Mouse (Mus musculus): ENCODE data around the gene Nutm1.

Nutm1 gene

DNA sequence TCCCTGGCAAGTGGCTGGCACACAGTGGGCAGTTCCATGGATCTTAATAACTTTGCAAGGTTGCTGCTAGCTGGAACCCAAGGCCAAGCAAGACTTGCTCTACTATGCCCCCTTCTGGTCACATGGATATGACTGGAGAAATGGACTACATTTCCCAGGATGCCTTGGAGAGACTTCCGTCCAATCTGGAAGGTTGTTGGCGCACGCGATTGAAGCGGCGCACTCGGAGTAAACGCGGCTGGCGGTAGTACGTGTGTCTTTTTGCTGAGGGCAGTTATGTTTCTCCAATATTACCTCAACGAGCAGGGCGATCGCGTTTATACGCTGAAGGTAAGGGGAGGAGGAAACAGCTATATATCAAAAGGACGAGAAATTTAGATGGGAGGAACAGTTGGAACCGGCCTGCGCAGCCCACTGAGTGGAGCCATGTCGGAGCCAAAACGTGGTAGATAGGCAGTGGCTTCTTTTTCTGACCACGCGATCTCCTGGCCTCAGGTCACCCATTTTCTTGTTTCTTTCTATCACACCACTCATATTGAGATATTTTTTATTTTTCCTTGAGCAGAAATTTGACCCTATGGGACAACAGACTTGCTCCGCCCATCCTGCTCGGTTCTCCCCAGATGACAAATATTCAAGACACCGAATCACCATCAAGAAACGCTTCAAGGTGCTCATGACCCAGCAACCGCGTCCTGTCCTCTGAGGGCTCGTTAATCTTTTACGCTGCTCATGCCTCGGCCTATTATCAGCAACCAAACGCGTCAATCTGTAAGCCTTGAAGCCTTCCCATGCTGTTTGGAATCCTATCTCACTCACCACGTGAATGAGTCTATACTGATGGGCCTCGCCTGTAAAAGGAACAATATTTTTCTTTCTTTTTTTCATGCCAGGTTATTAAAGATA, 2.9 kb upstream of the Nutm1 start, which contains the start of gene Nop10:
Gene Nop10 (plus strand): TSS at position 179 of the 906 bp plus-strand sequence.
- DNase-seq (ENCODE audit: low spot score in 2 of 2) = peak; percentile 81 to 87

GRCm38 (mm10) chr2:112254675-112255515, 4.2 kb downstream of the Nutm1 start:
- no peak for DNase-seq (ENCODE audit: low spot score in 2 of 2)

DNA sequence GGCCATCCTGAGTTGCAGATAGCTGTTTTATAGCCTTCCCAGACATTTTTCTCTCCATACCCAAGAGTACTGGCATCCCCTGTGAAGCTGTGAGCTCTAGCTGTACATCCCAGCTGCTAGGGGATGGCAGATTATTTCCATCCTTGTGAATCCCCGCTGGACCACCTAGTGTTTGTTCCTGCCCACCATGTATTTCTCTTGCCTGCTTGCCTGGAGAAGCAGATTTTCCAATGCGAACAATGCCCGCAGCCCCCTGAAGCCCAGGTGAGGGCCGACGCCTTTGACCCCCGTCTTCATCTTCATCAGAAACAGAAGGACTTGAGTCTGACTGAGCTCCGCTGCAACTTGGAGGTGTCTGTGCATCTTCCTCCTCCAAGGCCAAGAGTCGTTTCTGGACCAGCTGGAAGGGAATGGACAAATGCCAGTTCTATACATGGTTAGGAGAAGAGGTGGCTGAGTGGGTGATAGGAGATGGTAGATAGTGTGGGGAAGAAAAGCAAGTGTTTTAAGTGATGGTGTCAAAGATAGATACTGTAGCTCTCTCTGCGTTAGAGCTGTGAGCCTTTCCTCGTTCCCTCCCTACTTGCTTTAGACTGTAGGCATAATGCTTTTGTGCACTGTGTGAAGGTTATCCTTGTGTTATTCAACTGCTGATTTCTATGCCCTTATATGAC, 9.2 kb downstream of the Nutm1 start:
- no peak for DNase-seq (ENCODE audit: low spot score in 2 of 2)

GRCm38 (mm10) chr2:112247323-112247722, 11.8 kb downstream of the Nutm1 start:
- DNase-seq (ENCODE audit: low spot score in 2 of 2) = no peak

GRCm38 (mm10) chr2:112246193-112246592, 12.9 kb downstream of the Nutm1 start:
- no peak for DNase-seq (ENCODE audit: low spot score in 2 of 2)

DNA sequence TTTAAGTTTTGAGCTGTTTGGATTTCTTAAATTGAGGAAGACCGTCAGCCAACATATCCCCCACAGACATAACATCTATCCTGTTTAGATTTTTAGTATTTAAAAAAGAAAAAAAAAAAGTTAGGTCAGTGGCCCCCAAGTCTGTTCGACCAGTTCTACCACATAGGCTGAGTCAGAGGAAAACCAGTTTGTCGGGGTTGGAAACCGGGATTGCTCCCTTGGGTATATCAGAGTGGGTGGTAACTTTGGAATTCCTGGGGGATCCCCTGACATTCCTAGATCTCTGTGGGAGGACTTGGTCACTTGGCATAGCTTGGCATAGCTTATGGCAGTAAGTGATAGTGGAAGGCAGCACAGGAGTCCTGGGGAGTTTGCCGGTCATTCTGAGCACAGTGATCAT, 13.8 kb downstream of the Nutm1 start:
- DNase-seq (ENCODE audit: low spot score in 2 of 2) = no peak

- peak in 1 of 2 experiments; percentile 63 for DNase-seq (ENCODE audit: low spot score in 2 of 2)
Observed at GRCm38 (mm10) chr2:112241787-112242186, 17.3 kb downstream of the Nutm1 start.

- peak in 1 of 2 experiments; percentile 66 for DNase-seq (ENCODE audit: low spot score in 2 of 2)
Observed at GRCm38 (mm10) chr2:112239935-112240721, 19.0 kb downstream of the Nutm1 start.

DNA sequence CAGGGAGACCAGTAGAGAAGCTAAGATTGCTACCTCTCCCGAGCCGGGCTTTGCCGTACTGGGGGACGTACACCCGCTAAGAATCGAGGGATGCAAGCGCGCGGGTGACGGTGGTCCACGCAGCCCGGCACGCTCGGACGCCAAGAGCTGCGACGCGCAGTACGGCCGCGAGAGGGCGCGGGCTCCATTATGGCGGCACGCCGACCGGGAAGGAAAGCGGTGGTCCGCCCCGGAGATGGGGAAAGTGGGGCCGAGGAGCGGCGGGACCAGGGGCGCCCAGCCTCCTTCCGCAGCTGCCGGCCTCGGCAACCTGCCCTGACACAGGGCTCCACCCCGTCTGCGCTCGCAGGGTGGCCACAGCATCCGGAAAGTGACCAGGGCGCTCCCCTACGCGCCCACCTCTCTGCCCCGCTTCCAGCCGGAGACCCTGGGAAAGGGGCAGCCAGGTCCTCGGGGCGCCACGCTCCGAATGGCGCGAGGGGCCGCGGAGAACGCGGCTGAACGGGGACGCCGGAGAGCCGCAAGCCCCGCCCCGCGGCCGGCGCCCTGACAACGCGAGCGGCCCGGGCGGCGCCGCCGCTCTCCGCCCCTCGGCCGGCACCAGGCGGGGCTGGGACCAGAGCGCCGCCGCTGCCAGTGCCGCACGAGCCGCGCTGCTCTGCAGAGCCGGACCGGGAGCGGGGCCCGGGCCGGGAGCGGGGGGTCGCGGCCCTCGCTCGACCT, 19.7 kb downstream of the Nutm1 start, which contains the start of gene Lpcat4:
Gene Lpcat4 (plus strand): TSS at position 257 of the 723 bp plus-strand sequence.
- peak; percentile 84 to 96 for DNase-seq (ENCODE audit: low spot score in 2 of 2)

GRCm38 (mm10) chr2:112238006-112238405, 21.1 kb downstream of the Nutm1 start:
- no peak for DNase-seq (ENCODE audit: low spot score in 2 of 2)

- DNase-seq (ENCODE audit: low spot score in 2 of 2) = no peak
Observed at GRCm38 (mm10) chr2:112236620-112237019, 22.5 kb downstream of the Nutm1 start.

GRCm38 (mm10) chr2:112232623-112233022, 26.5 kb downstream of the Nutm1 start:
- no peak for DNase-seq (ENCODE audit: low spot score in 2 of 2)

- DNase-seq (ENCODE audit: low spot score in 2 of 2) = no peak
Observed at GRCm38 (mm10) chr2:112224356-112224755, 34.7 kb downstream of the Nutm1 start.

GRCm38 (mm10) chr2:112222607-112223006, 36.5 kb downstream of the Nutm1 start:
- DNase-seq (ENCODE audit: low spot score in 2 of 2) = no peak

- DNase-seq (ENCODE audit: low spot score in 2 of 2) = no peak
Observed at GRCm38 (mm10) chr2:112220880-112221279, 38.2 kb downstream of the Nutm1 start.

DNA sequence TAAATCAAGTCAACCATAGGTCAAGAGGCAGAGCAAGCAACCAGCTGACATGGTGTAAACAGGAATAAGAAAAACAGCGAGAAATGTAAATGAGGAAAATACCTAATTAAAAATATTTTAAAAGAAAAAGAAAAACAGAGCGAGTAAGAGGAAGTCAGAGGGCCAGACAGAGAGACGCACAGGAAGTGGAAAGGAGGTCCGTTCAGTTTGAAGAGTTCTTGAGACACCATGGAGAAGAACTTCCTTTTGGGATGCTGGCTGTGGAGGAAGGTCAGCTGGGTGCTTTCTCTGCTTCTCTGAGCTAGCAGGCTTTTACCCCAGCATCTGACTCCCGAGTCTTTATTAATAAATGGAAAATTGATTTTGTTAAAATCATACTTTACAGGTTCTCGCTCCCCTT, 41.5 kb downstream of the Nutm1 start:
- no peak for DNase-seq (ENCODE audit: low spot score in 2 of 2)

GRCm38 (mm10) chr2:112215977-112216376, 43.1 kb downstream of the Nutm1 start:
- DNase-seq (ENCODE audit: low spot score in 2 of 2) = no peak

DNA sequence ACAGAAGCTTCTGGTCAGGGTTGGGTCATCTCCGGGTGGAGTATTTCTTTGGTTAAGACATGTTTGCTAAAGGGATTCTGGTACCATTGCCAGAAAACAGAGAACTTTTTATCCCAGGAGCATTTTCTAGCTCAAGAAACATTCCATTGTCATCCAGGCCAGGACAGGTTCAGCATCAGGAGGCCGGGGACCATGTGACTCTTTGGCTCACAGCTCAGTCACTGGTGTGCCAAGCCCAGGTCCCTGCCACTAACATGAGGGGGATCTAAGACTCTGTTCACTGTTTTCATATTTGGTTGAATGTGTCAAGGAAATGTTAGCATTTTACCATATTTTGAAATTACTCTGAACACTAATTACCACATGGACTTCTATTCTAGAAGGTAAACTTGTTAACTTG, 48.4 kb downstream of the Nutm1 start:
- no peak for DNase-seq (ENCODE audit: low spot score in 2 of 2)

GRCm38 (mm10) chr2:112210142-112210541, 48.9 kb downstream of the Nutm1 start:
- DNase-seq (ENCODE audit: low spot score in 2 of 2) = no peak

GRCm38 (mm10) chr2:112203056-112203455, 56.0 kb downstream of the Nutm1 start:
- no peak for DNase-seq (ENCODE audit: low spot score in 2 of 2)

Data from spleen, postnatal 4 days (tissue).